Mouse (Mus musculus) urinary bladder, adult 2 months (tissue): ENCODE measurements around the gene Arid4b. TPM values are rescaled to one million over a fixed set of nuclear protein-coding genes. Genes with fewer than 3 reads are reported as not detected.
"Not testable (repeated sequence)": the region's sequence is repeated elsewhere in the genome, so short reads cannot be mapped to it uniquely, and the experiment has no call there.

Experiments
- DNase-seq: peaks from one replicate; pipeline ENCODE4 v3.0.0; 2022; ENCODE audit warnings: low spot score
- polyA plus RNA-seq: library from polyadenylated mRNA; depleted of rRNA; stranded (reverse); fragments of >200 nt; gene quantifications from 2 replicates; pipeline ENCODE4 v1.2.3, GENCODE M21; 2012; rRNA removed

The Arid4b gene
- 18.2 and 19.8 TPM in 2 replicates for polyA plus RNA-seq

- peak; percentile 82 for DNase-seq
Observed at GRCm38 (mm10) chr13:14063013-14063941, at the start of gene Arid4b, which contains the start of gene Ggps1. Arid4b (plus strand) TSS chr13:14063232. Ggps1 (minus strand) TSS chr13:14063488.

GRCm38 (mm10) chr13:14014001-14014400 lies 49.0 kb upstream of the Arid4b start:
- no peak for DNase-seq

GRCm38 (mm10) chr13:14014540-14014939 lies 48.5 kb upstream of the Arid4b start:
- no peak for DNase-seq

GRCm38 (mm10) chr13:14015609-14016008 lies 47.4 kb upstream of the Arid4b start:
- DNase-seq, result no peak

GRCm38 (mm10) chr13:14018283-14018682 lies 44.7 kb upstream of the Arid4b start:
- DNase-seq, result no peak

- DNase-seq, result no peak
Observed at GRCm38 (mm10) chr13:14018852-14019251, 44.2 kb upstream of the Arid4b start.

GRCm38 (mm10) chr13:14021417-14021816 lies 41.6 kb upstream of the Arid4b start:
- DNase-seq, result not testable (repeated sequence)

GRCm38 (mm10) chr13:14025554-14025953 lies 37.5 kb upstream of the Arid4b start:
- DNase-seq, result no peak

GRCm38 (mm10) chr13:14026154-14026820 lies 36.7 kb upstream of the Arid4b start:
- no peak for DNase-seq

GRCm38 (mm10) chr13:14033309-14034072 lies 29.5 kb upstream of the Arid4b start:
- DNase-seq, result no peak

- no peak for DNase-seq
Observed at GRCm38 (mm10) chr13:14034073-14034348, 29.0 kb upstream of the Arid4b start.

- not testable (repeated sequence) for DNase-seq
Observed at GRCm38 (mm10) chr13:14035352-14035751, 27.7 kb upstream of the Arid4b start.

- no peak for DNase-seq
Observed at GRCm38 (mm10) chr13:14035875-14036630, 27.0 kb upstream of the Arid4b start.

GRCm38 (mm10) chr13:14038911-14039291 lies 24.1 kb upstream of the Arid4b start:
- no peak for DNase-seq

GRCm38 (mm10) chr13:14039292-14039965 lies 23.6 kb upstream of the Arid4b start, which contains the start of gene Tbce:
Tbce (minus strand) TSS chr13:14039638.
- DNase-seq, result peak; percentile 86

GRCm38 (mm10) chr13:14040186-14040585 lies 22.8 kb upstream of the Arid4b start:
- DNase-seq, result no peak

- DNase-seq, result no peak
Observed at GRCm38 (mm10) chr13:14043851-14044250, 19.2 kb upstream of the Arid4b start.

GRCm38 (mm10) chr13:14044521-14044920 lies 18.5 kb upstream of the Arid4b start:
- DNase-seq, result no peak

GRCm38 (mm10) chr13:14049878-14050277 lies 13.2 kb upstream of the Arid4b start:
- no peak for DNase-seq

GRCm38 (mm10) chr13:14056801-14057200 lies 6.2 kb upstream of the Arid4b start:
- DNase-seq, result no peak

- DNase-seq, result no peak
Observed at GRCm38 (mm10) chr13:14059582-14059981, 3.5 kb upstream of the Arid4b start.
